Mouse (Mus musculus) cerebellum, adult 11-12 months (tissue): Measurements from ENCODE around the gene Oxgr1.
"Not testable (repeated sequence)": the region's sequence is repeated elsewhere in the genome, so short reads cannot be mapped to it uniquely, and the experiment has no call there.

Experiments used
- DNase-seq: peaks from one replicate; pipeline ENCODE4 v3.0.0; 2022

Oxgr1 gene

GRCm38 (mm10) chr14:120042187-120042820 is at the start of gene Oxgr1:
Oxgr1 (minus strand) TSS chr14:120042435.
- no peak for DNase-seq

GRCm38 (mm10) chr14:120090401-120090800 is 48.2 kb upstream of the Oxgr1 start:
- no peak for DNase-seq

- no peak for DNase-seq
Measured at GRCm38 (mm10) chr14:120089649-120090360, 47.6 kb upstream of the Oxgr1 start.

GRCm38 (mm10) chr14:120089006-120089648 is 46.9 kb upstream of the Oxgr1 start:
- DNase-seq: no peak

GRCm38 (mm10) chr14:120084084-120084667 is 41.9 kb upstream of the Oxgr1 start:
- no peak for DNase-seq

GRCm38 (mm10) chr14:120076192-120076591 is 34.0 kb upstream of the Oxgr1 start:
- DNase-seq: no peak

GRCm38 (mm10) chr14:120075746-120076145 is 33.5 kb upstream of the Oxgr1 start:
- no peak for DNase-seq

GRCm38 (mm10) chr14:120074231-120074630 is 32.0 kb upstream of the Oxgr1 start:
- no peak for DNase-seq

- peak; percentile 23 for DNase-seq
Measured at GRCm38 (mm10) chr14:120061096-120061495, 18.9 kb upstream of the Oxgr1 start.

- DNase-seq: no peak
Measured at GRCm38 (mm10) chr14:120033454-120033853, 8.8 kb downstream of the Oxgr1 start.

GRCm38 (mm10) chr14:120019948-120020347 is 22.3 kb downstream of the Oxgr1 start:
- no peak for DNase-seq

- no peak for DNase-seq
Measured at GRCm38 (mm10) chr14:120009969-120010872, 32.0 kb downstream of the Oxgr1 start.

- DNase-seq: no peak
Measured at GRCm38 (mm10) chr14:120005153-120005552, 37.1 kb downstream of the Oxgr1 start.

GRCm38 (mm10) chr14:120003661-120004060 is 38.6 kb downstream of the Oxgr1 start:
- DNase-seq: no peak

- no peak for DNase-seq
Measured at GRCm38 (mm10) chr14:120002673-120003072, 39.6 kb downstream of the Oxgr1 start.

GRCm38 (mm10) chr14:119989651-119990050 is 52.6 kb downstream of the Oxgr1 start:
- DNase-seq: no peak

- no peak for DNase-seq
Measured at GRCm38 (mm10) chr14:119988937-119989645, 53.1 kb downstream of the Oxgr1 start.

- no peak for DNase-seq
Measured at GRCm38 (mm10) chr14:119987257-119987656, 55.0 kb downstream of the Oxgr1 start.

GRCm38 (mm10) chr14:119986778-119987177 is 55.5 kb downstream of the Oxgr1 start:
- DNase-seq: no peak

GRCm38 (mm10) chr14:119986351-119986750 is 55.9 kb downstream of the Oxgr1 start:
- DNase-seq: not testable (repeated sequence)

GRCm38 (mm10) chr14:119981314-119981713 is 60.9 kb downstream of the Oxgr1 start:
- no peak for DNase-seq

- no peak for DNase-seq
Measured at GRCm38 (mm10) chr14:119980698-119981235, 61.5 kb downstream of the Oxgr1 start.
